Comparison of ENCODE assay signal across 8 mouse cellular contexts in the genomic region with DNA sequence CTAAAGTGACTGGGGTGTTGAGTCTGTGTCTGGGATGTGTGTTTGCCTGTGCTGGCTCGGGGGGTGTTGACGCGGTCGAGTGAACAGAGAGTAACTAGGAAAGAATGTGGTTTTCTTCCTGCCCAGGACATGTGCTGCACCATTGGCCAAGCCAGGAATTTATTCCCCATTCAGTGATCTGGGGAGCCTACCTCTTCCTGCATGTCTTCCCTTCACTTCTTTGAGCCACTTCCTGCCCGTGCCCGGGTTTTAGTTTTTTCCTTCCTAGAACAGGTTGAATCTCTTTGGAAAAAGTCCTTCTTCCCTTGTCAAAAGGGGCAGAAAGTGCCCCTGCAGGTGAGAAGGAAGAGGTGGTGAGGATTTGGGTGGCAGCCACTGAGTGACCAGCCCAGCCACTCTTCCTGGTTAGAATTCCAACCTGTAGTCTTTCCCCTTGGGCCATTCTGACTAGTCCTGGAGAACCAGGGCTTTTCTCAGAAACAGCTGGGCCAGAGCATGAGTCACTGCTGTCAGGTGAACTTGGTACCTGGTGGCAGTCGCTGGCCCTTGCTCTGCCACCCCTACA. TPM values are rescaled to one million over a fixed set of nuclear protein-coding genes. Genes with fewer than 3 reads are reported as not detected.
A peak's percentile ranks its signal among the peaks of the same experiment; 100 is the strongest.
DNase-seq lines count a peak whose midpoint lies in the region; ATAC-seq and TF ChIP-seq lines count a peak whose summit lies in the region.

No protein-coding gene starts in this region.

- H3K36me3 ChIP-seq in intestine, postnatal 0 days (ENCODE audit: control insufficient read depth, insufficient read depth), result peaks cover 11% of the 10 kb centered on the region; the same call in 1 of the 2 replicates
- peaks cover 3% of the 10 kb centered on the region; the same call in 1 of the 2 replicates for H3K36me3 ChIP-seq in midbrain, embryonic 11.5 days (ENCODE audit: control insufficient read depth, insufficient read depth, low read length)

- peak overlapping the region; percentile 70 for H3K4me3 ChIP-seq in left cerebral cortex, adult 2 months
- H3K4me3 ChIP-seq in intestine, postnatal 0 days (ENCODE audit: low read depth, low read length), result peak overlapping the region; percentile 82
- H3K4me3 ChIP-seq in midbrain, embryonic 11.5 days (ENCODE audit: low read depth, low read length), result peak overlapping the region; percentile 78

- no peaks in the 10 kb centered on the region for H3K27me3 ChIP-seq in intestine, postnatal 0 days (replicated peaks; ENCODE audit: control insufficient read depth, insufficient read depth, low read length)
- H3K27me3 ChIP-seq in midbrain, embryonic 11.5 days (ENCODE audit: control insufficient read depth, insufficient read depth, low read length), result no peaks in the 10 kb centered on the region

- H3K4me1 ChIP-seq in intestine, postnatal 0 days (replicated peaks; ENCODE audit: control insufficient read depth, insufficient read depth, low read length), result peaks cover 10% of the 10 kb centered on the region
- peaks cover 20% of the 10 kb centered on the region for H3K4me1 ChIP-seq in midbrain, embryonic 11.5 days (ENCODE audit: control insufficient read depth, insufficient read depth, low read length)

- no peak overlapping the region for H3K27ac ChIP-seq in left cerebral cortex, adult 2 months
- H3K27ac ChIP-seq in intestine, postnatal 0 days (ENCODE audit: low read depth, low read length), result peak overlapping the region; percentile 91
- no peak overlapping the region for H3K27ac ChIP-seq in midbrain, embryonic 11.5 days (ENCODE audit: low read depth, low read length)

- H3K9ac ChIP-seq in intestine, postnatal 0 days (ENCODE audit: low read depth, low read length), result peak overlapping the region; percentile 84
- peak overlapping the region; percentile 90 for H3K9ac ChIP-seq in midbrain, embryonic 11.5 days (ENCODE audit: low read length)

- ATAC-seq in intestine, postnatal 0 days, result peak; percentile 10; the same call in 1 of the 2 replicates
- ATAC-seq in midbrain, embryonic 11.5 days (ENCODE audit: low FRiP score), result no peak

- no peaks in the 10 kb centered on the region for H3K9me3 ChIP-seq in intestine, postnatal 0 days (ENCODE audit: control insufficient read depth)
- no peaks in the 10 kb centered on the region for H3K9me3 ChIP-seq in midbrain, embryonic 11.5 days (ENCODE audit: control insufficient read depth, low read length)

- DNase-seq in left cerebral cortex, adult 2 months (ENCODE audit: extremely low spot score in 1 of 2, low spot score in 2 of 2), result no peak
- no peak for DNase-seq in left cerebral cortex, adult 11 months (ENCODE audit: low spot score)
- DNase-seq in fibroblast of lung, adult 2 months (ENCODE audit: low read depth), result peak; percentile 57
- no peak for DNase-seq in midbrain, embryonic 11.5 days (ENCODE audit: low spot score, missing footprints)
- no peak for DNase-seq in adrenal gland, postnatal 25 days
- no peak for DNase-seq in layer of hippocampus, postnatal 10 days (ENCODE audit: low spot score in 2 of 2)
- no peak for DNase-seq in adrenal gland, adult 18-20 months (ENCODE audit: low spot score in 2 of 2)

- H3K4me2 ChIP-seq in intestine, postnatal 0 days (replicated peaks; ENCODE audit: low read depth), result peak overlapping the region; percentile 91
- peak overlapping the region; percentile 91 for H3K4me2 ChIP-seq in midbrain, embryonic 11.5 days

- intact Hi-C loops in left cerebral cortex, adult 2 months (cut with DNase I), result no loop called here

- WGBS in intestine, postnatal 0 days, result 17% methylated on average over 7 of the region's 7 CpGs
- WGBS in midbrain, embryonic 11.5 days, result 61% methylated on average over 7 of the region's 7 CpGs

- no peak for TF ChIP-seq CTCF in left cerebral cortex, adult 2 months (IDR thresholded peaks at IDR 0.05)
- TF ChIP-seq CTCF in intestine, postnatal 0 days (IDR thresholded peaks at IDR 0.05; ENCODE audit: low read depth), result no peak

RNA-seq across cellular contexts. Expression of gene Ell, which starts 1.3 kb away (rescaled TPM):
- total RNA-seq in left cerebral cortex, adult 2 months (2021), result 10 to 100 TPM; 18.6 to 20.8 TPM
- 11.8 and 13.0 TPM in 2 replicates for polyA plus RNA-seq in intestine, postnatal 0 days (2015; fragmentation: Nextera tagmentation; extraction: Ambion mirVana)
- 13.0 TPM in 2 replicates for polyA plus RNA-seq in midbrain, embryonic 11.5 days (2014; fragmentation: Nextera tagmentation; extraction: Ambion mirVana)
- 24.3 and 29.8 TPM in 2 replicates for total RNA-seq in adrenal gland, postnatal 25 days (2021)
- 10 to 100 TPM; 15.8 to 16.4 TPM for total RNA-seq in layer of hippocampus, postnatal 10 days (2021)
- total RNA-seq in adrenal gland, adult 18-20 months (2021), result 10 to 100 TPM; 23.1 to 26.6 TPM

RNA-seq across cellular contexts. Expression of gene Kxd1, which starts 12.8 kb away (rescaled TPM):
- total RNA-seq in left cerebral cortex, adult 2 months (2021), result 10 to 100 TPM; 39.8 to 44.4 TPM
- polyA plus RNA-seq in intestine, postnatal 0 days (2015; fragmentation: Nextera tagmentation; extraction: Ambion mirVana), result 46.4 and 52.1 TPM in 2 replicates
- polyA plus RNA-seq in midbrain, embryonic 11.5 days (2014; fragmentation: Nextera tagmentation; extraction: Ambion mirVana), result 48.0 and 50.0 TPM in 2 replicates
- 68.9 and 85.4 TPM in 2 replicates for total RNA-seq in adrenal gland, postnatal 25 days (2021)
- 10 to 100 TPM; 33.1 to 35.3 TPM for total RNA-seq in layer of hippocampus, postnatal 10 days (2021)
- 10 to 100 TPM; 68.1 to 76.3 TPM for total RNA-seq in adrenal gland, adult 18-20 months (2021)

RNA-seq across cellular contexts. Expression of gene Fkbp8, which starts 13.1 kb away (rescaled TPM):
- 100 to 1,000 TPM; 392 to 410 TPM for total RNA-seq in left cerebral cortex, adult 2 months (2021)
- polyA plus RNA-seq in intestine, postnatal 0 days (2015; fragmentation: Nextera tagmentation; extraction: Ambion mirVana), result 199 and 203 TPM in 2 replicates
- polyA plus RNA-seq in midbrain, embryonic 11.5 days (2014; fragmentation: Nextera tagmentation; extraction: Ambion mirVana), result 203 and 215 TPM in 2 replicates
- 361 and 404 TPM in 2 replicates for total RNA-seq in adrenal gland, postnatal 25 days (2021)
- total RNA-seq in layer of hippocampus, postnatal 10 days (2021), result 100 to 1,000 TPM; 337 to 361 TPM
- total RNA-seq in adrenal gland, adult 18-20 months (2021), result 100 to 1,000 TPM; 257 to 332 TPM

RNA-seq across cellular contexts. Expression of gene Uba52, which starts 30.0 kb away (rescaled TPM):
- 100 to 1,000 TPM; 788 to 861 TPM for total RNA-seq in left cerebral cortex, adult 2 months (2021)
- polyA plus RNA-seq in intestine, postnatal 0 days (2015; fragmentation: Nextera tagmentation; extraction: Ambion mirVana), result 805 and 863 TPM in 2 replicates
- 774 and 852 TPM in 2 replicates for polyA plus RNA-seq in midbrain, embryonic 11.5 days (2014; fragmentation: Nextera tagmentation; extraction: Ambion mirVana)
- total RNA-seq in adrenal gland, postnatal 25 days (2021), result 1,380 and 1,587 TPM in 2 replicates
- total RNA-seq in layer of hippocampus, postnatal 10 days (2021), result 1,000 to 10,000 TPM in 1 of 2 experiments, 100 to 1,000 TPM in 1; 916 to 1,148 TPM
- total RNA-seq in adrenal gland, adult 18-20 months (2021), result 1,000 to 10,000 TPM; 1,449 to 1,570 TPM

RNA-seq across cellular contexts. Expression of gene Rex1bd, which starts 34.0 kb away (rescaled TPM):
- total RNA-seq in left cerebral cortex, adult 2 months (2021), result 100 to 1,000 TPM; 108 to 110 TPM
- polyA plus RNA-seq in intestine, postnatal 0 days (2015; fragmentation: Nextera tagmentation; extraction: Ambion mirVana), result 145 and 148 TPM in 2 replicates
- polyA plus RNA-seq in midbrain, embryonic 11.5 days (2014; fragmentation: Nextera tagmentation; extraction: Ambion mirVana), result 126 and 129 TPM in 2 replicates
- 141 and 158 TPM in 2 replicates for total RNA-seq in adrenal gland, postnatal 25 days (2021)
- 100 to 1,000 TPM in 1 of 2 experiments, 10 to 100 TPM in 1; 97.8 to 106 TPM for total RNA-seq in layer of hippocampus, postnatal 10 days (2021)
- 100 to 1,000 TPM; 155 to 174 TPM for total RNA-seq in adrenal gland, adult 18-20 months (2021)
